Mouse (Mus musculus) myocyte (in vitro differentiated cells): Measurements from ENCODE around the gene Camk1g. TPM values are rescaled to one million over a fixed set of nuclear protein-coding genes. Genes with fewer than 3 reads are reported as not detected.
A peak's percentile ranks its signal among the peaks of the same experiment; 100 is the strongest.

ENCODE experiments used
- H3K27me3 ChIP-seq: one replicate; pipeline ENCODE4 v1.6.1; 2011; ENCODE audit not compliant: control insufficient read depth, insufficient read depth, insufficient read length
- H3K36me3 ChIP-seq: one replicate; pipeline ENCODE4 v1.6.1; 2011; ENCODE audit not compliant: control insufficient read depth, insufficient read depth
- H3K4me2 ChIP-seq: one replicate; pipeline ENCODE4 v1.6.1; 2011; ENCODE audit warnings: low read depth, control low read depth
- H3K4me3 ChIP-seq: one replicate; pipeline ENCODE4 v1.5.1; 2011; ENCODE audit warnings: mild to moderate bottlenecking, control low read depth, moderate library complexity
- H3K79me2 ChIP-seq: one replicate; pipeline ENCODE4 v1.6.1; 2011; ENCODE audit not compliant: control insufficient read depth, insufficient read depth
- H3ac ChIP-seq: one replicate; pipeline ENCODE4 v1.6.1; 2011; ENCODE audit not compliant: control insufficient read depth, insufficient read length
- CEBPB ChIP-seq: IDR thresholded peaks from 2 replicates; pipeline ENCODE4 v1.6.1; 2011; ENCODE audit warnings: mild to moderate bottlenecking, moderate library complexity; ENCODE audit not compliant: poor library complexity, insufficient read depth, severe bottlenecking
- E2F4 ChIP-seq: IDR thresholded peaks from one replicate; pipeline ENCODE4 v1.6.1; 2011; ENCODE audit warnings: mild to moderate bottlenecking, control low read depth, moderate library complexity; ENCODE audit not compliant: insufficient read depth
- MAX ChIP-seq: IDR thresholded peaks from one replicate; pipeline ENCODE4 v1.6.1; 2011; ENCODE audit warnings: low read depth, mild to moderate bottlenecking, control low read depth
- MYOD1 ChIP-seq, 3 experiments: IDR thresholded peaks; one replicate each; pipeline ENCODE4 v1.6.1; 2011; ENCODE audit warnings: control low read depth in 2 of 3, low read depth in 2 of 3, mild to moderate bottlenecking in 2 of 3, moderate library complexity in 1 of 3; ENCODE audit not compliant: insufficient read length in 2 of 3, control insufficient read depth in 1 of 3
- MYOG ChIP-seq, 3 experiments: IDR thresholded peaks; one replicate each; pipeline ENCODE4 v1.6.1; 2011; ENCODE audit warnings: control low read depth in 2 of 3, low read depth in 2 of 3, mild to moderate bottlenecking in 2 of 3; ENCODE audit not compliant: insufficient read length in 2 of 3, control insufficient read depth in 1 of 3, insufficient read depth in 1 of 3
- POLR2A ChIP-seq: IDR thresholded peaks from one replicate; pipeline ENCODE4 v1.6.1; 2011; ENCODE audit warnings: low read depth, mild to moderate bottlenecking, control low read depth, moderate library complexity; ENCODE audit not compliant: insufficient read length
- POLR2AphosphoS2 ChIP-seq: IDR thresholded peaks from one replicate; pipeline ENCODE4 v1.6.1; 2011; ENCODE audit warnings: low read depth, control low read depth; ENCODE audit not compliant: insufficient read length
- REST ChIP-seq: IDR thresholded peaks from one replicate; pipeline ENCODE4 v1.6.1; 2011; ENCODE audit warnings: mild to moderate bottlenecking, control low read depth, moderate library complexity; ENCODE audit not compliant: insufficient read depth, insufficient read length
- SRF ChIP-seq: IDR thresholded peaks from one replicate; pipeline ENCODE4 v1.6.1; 2011; ENCODE audit warnings: low read depth; ENCODE audit not compliant: control insufficient read depth, insufficient read length
- TCF12 ChIP-seq: IDR thresholded peaks from one replicate; pipeline ENCODE4 v1.6.1; 2011; ENCODE audit warnings: mild to moderate bottlenecking, control low read depth; ENCODE audit not compliant: poor library complexity, insufficient read depth, severe bottlenecking
- TCF3 ChIP-seq: IDR thresholded peaks from one replicate; pipeline ENCODE4 v1.6.1; 2011; ENCODE audit warnings: low read depth, control low read depth; ENCODE audit not compliant: insufficient read length
- USF1 ChIP-seq: IDR thresholded peaks from one replicate; pipeline ENCODE4 v1.6.1; 2011; ENCODE audit warnings: low read depth, mild to moderate bottlenecking, control low read depth, moderate library complexity
- polyA plus RNA-seq: library from polyadenylated mRNA; unstranded; fragments of >200 nt; fragmentation: generic; extraction: Trizol; gene quantifications from one replicate; pipeline ENCODE4 v1.2.1, GENCODE M21; 2012; ENCODE audit warnings: missing spikeins

Camk1g gene
- polyA plus RNA-seq, 1 experiment = 4.1 TPM

GRCm38 (mm10) chr1:193309785-193310518 is 60.1 kb downstream of the Camk1g start:
- Histone ChIP-seq H3K4me2 (no peak overlapping the region), H3K27me3 (no peaks in the 10 kb centered on the region), H3ac (no peak overlapping the region), H3K36me3 (no peaks in the 10 kb centered on the region), H3K79me2 (no peaks in the 10 kb centered on the region), H3K4me3 (no peak overlapping the region)
- no peak for TF ChIP-seq E2F4
- TF ChIP-seq MYOD1 (IDR thresholded peaks at IDR 0.05; ENCODE audit: control insufficient read depth in 1 of 3, insufficient read length in 2 of 3, low read depth in 2 of 3) = no peak
- no peak for TF ChIP-seq TCF3
- no peak for TF ChIP-seq MYOG (IDR thresholded peaks at IDR 0.05; ENCODE audit: control insufficient read depth in 1 of 3, insufficient read depth in 1 of 3, insufficient read length in 2 of 3, low read depth in 2 of 3)
- no peak for TF ChIP-seq POLR2A
- TF ChIP-seq REST = no peak
- no peak for TF ChIP-seq CEBPB
- TF ChIP-seq USF1 = no peak
- TF ChIP-seq SRF = no peak
- TF ChIP-seq TCF12 = no peak
- TF ChIP-seq MAX = no peak
- no peak for TF ChIP-seq POLR2AphosphoS2

- TF ChIP-seq CEBPB (no peak), SRF (no peak), REST (no peak), MYOD1 (IDR thresholded peaks at IDR 0.05; ENCODE audit: control insufficient read depth in 1 of 3, insufficient read length in 2 of 3, low read depth in 2 of 3) (no peak), USF1 (no peak), POLR2AphosphoS2 (no peak), E2F4 (no peak), POLR2A (no peak), TCF3 (no peak), MYOG (IDR thresholded peaks at IDR 0.05; ENCODE audit: control insufficient read depth in 1 of 3, insufficient read depth in 1 of 3, insufficient read length in 2 of 3, low read depth in 2 of 3) (no peak)
- Histone ChIP-seq H3K36me3 (no peaks in the 10 kb centered on the region), H3K4me2 (no peak overlapping the region), H3K27me3 (no peaks in the 10 kb centered on the region), H3K79me2 (no peaks in the 10 kb centered on the region), H3K4me3 (no peak overlapping the region), H3ac (no peak overlapping the region)
Observed at GRCm38 (mm10) chr1:193306832-193307231, 63.3 kb downstream of the Camk1g start.

GRCm38 (mm10) chr1:193305386-193305785 is 64.7 kb downstream of the Camk1g start:
- TF ChIP-seq USF1 = no peak
- TF ChIP-seq POLR2AphosphoS2 = no peak
- TF ChIP-seq TCF3 = no peak
- TF ChIP-seq REST = no peak
- no peak for TF ChIP-seq MYOG (IDR thresholded peaks at IDR 0.05; ENCODE audit: control insufficient read depth in 1 of 3, insufficient read depth in 1 of 3, insufficient read length in 2 of 3, low read depth in 2 of 3)
- no peak for TF ChIP-seq POLR2A
- TF ChIP-seq MAX = no peak
- no peak for TF ChIP-seq E2F4
- no peak for TF ChIP-seq TCF12
- TF ChIP-seq SRF = no peak
- TF ChIP-seq CEBPB = no peak
- no peak for TF ChIP-seq MYOD1 (IDR thresholded peaks at IDR 0.05; ENCODE audit: control insufficient read depth in 1 of 3, insufficient read length in 2 of 3, low read depth in 2 of 3)
- Histone ChIP-seq H3K36me3 (no peaks in the 10 kb centered on the region), H3K79me2 (no peaks in the 10 kb centered on the region), H3K27me3 (no peaks in the 10 kb centered on the region), H3ac (no peak overlapping the region), H3K4me3 (no peak overlapping the region), H3K4me2 (no peak overlapping the region)

DNA sequence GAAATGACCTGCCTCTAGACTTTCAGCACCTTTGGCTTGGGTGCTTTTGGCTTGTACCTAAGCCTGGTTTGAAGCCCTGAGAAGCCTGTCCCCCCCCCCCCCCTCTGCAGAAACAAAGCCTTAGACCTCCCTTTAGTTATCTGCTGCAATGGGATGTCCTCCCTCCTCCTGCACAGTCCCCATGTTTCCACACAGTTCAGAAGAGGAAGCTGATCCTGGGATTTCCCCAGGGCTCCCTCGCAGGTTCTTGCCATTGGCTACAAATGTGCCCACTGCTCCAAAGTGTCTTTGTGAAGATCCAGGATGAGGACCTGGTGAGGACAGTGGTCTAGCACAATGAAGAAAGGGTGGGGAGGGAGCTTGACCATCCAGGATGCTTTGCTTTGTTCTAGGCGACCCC is 67.0 kb downstream of the Camk1g start:
- H3K4me2 ChIP-seq = no peak overlapping the region
- no peaks in the 10 kb centered on the region for H3K36me3 ChIP-seq
- H3K79me2 ChIP-seq = no peaks in the 10 kb centered on the region
- no peak for TF ChIP-seq MAX
- TF ChIP-seq MYOD1 (IDR thresholded peaks at IDR 0.05; ENCODE audit: control insufficient read depth in 1 of 3, insufficient read length in 2 of 3, low read depth in 2 of 3) = no peak
- no peak for TF ChIP-seq CEBPB
- no peak for TF ChIP-seq TCF12
- no peaks in the 10 kb centered on the region for H3K27me3 ChIP-seq
- no peak overlapping the region for H3ac ChIP-seq
- H3K4me3 ChIP-seq = no peak overlapping the region

DNA sequence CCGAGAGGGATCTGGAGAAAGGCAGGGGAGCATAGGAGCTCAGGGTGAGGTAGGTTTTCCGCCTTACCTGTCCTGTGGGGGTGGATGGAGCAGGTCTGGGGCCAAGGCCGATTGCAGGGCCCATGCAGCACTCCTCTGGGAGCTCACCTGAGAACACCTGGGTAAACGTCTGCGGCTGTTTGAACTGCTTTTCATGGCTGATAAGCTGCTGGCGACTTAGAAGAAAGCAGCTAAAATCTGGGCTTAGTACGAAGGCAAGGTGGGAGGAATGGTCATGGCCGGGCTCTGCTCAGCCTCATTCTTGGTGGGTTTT is 68.0 kb downstream of the Camk1g start:
- Histone ChIP-seq H3ac (no peak overlapping the region), H3K79me2 (no peaks in the 10 kb centered on the region), H3K27me3 (no peaks in the 10 kb centered on the region), H3K4me2 (peak overlapping the region; percentile 56), H3K36me3 (no peaks in the 10 kb centered on the region), H3K4me3 (no peak overlapping the region)
- no peak for TF ChIP-seq MYOD1 (IDR thresholded peaks at IDR 0.05; ENCODE audit: control insufficient read depth in 1 of 3, insufficient read length in 2 of 3, low read depth in 2 of 3)
- TF ChIP-seq TCF3 = no peak
